Mouse (Mus musculus) embryonic stem cell, embryonic (primary cell): ENCODE data around the gene Prkg2.

Experiments used
- CTCF ChIA-PET, 4 experiments: fragments of 300-600 bp in 2 of 4; fragments of 350-600 bp in 2 of 4; sonication (Branson Sonifier 250); formaldehyde crosslinking; loops; one replicate each; lab custom pipeline; 2022; ENCODE audit warnings: inconsistent platforms in 2 of 4; lab: Charles Lee
- POLR2A ChIA-PET, 4 experiments: fragments of 300-600 bp in 2 of 4; fragments of 350-600 bp in 2 of 4; sonication (Branson Sonifier 250); formaldehyde crosslinking; loops; one replicate each; lab custom pipeline; 2022; ENCODE audit warnings: antibody characterized with exemption in 4 of 4, inconsistent platforms in 1 of 4; lab: Charles Lee

Prkg2 gene

GRCm38 (mm10) chr5:98939116-98939515, 98.0 kb downstream of the Prkg2 start:
- POLR2A ChIA-PET: no interaction called here
- CTCF ChIA-PET: no interaction called here

- POLR2A ChIA-PET: no interaction called here
- CTCF ChIA-PET: no interaction called here
Measured at GRCm38 (mm10) chr5:98937879-98938278, 99.3 kb downstream of the Prkg2 start.

GRCm38 (mm10) chr5:98936650-98937049, 100.5 kb downstream of the Prkg2 start:
- ChIA-PET CTCF (no interaction called here), POLR2A (no interaction called here)

- ChIA-PET CTCF (no interaction called here), POLR2A (no interaction called here)
Measured at GRCm38 (mm10) chr5:98935930-98936329, 101.2 kb downstream of the Prkg2 start.

GRCm38 (mm10) chr5:98922921-98923320, 114.2 kb downstream of the Prkg2 start:
- POLR2A ChIA-PET: no interaction called here
- CTCF ChIA-PET: no interaction called here

- CTCF ChIA-PET: no interaction called here
- POLR2A ChIA-PET: no interaction called here
Measured at GRCm38 (mm10) chr5:98921608-98922007, 115.5 kb downstream of the Prkg2 start.

GRCm38 (mm10) chr5:98918716-98919115, 118.4 kb downstream of the Prkg2 start:
- POLR2A ChIA-PET: interaction anchor here in 1 of 4 experiments (0.5 to 1.2 kb wide), 3 partner anchors 10 to 174 kb away, joined by 3 to 4 read pairs (median 3); no protein-coding TSS in a partner anchor
- CTCF ChIA-PET: no interaction called here

- CTCF ChIA-PET: interaction anchor here (0.5 to 1.9 kb wide), 11 partner anchors 19 to 407 kb away, joined by 3 to 11 read pairs (median 5); no protein-coding TSS in a partner anchor
- POLR2A ChIA-PET: interaction anchor here in 2 of 4 experiments (0.6 kb wide), 2 partner anchors 30 to 39 kb away, joined by 3 to 5 read pairs; no protein-coding TSS in a partner anchor
Measured at GRCm38 (mm10) chr5:98902339-98902738, 134.8 kb downstream of the Prkg2 start.

- ChIA-PET CTCF (interaction anchor here in 3 of 4 experiments (0.6 to 1.9 kb wide), 3 partner anchors 37 to 571 kb away, joined by 3 to 11 read pairs (median 6); no protein-coding TSS in a partner anchor), POLR2A (no interaction called here)
Measured at GRCm38 (mm10) chr5:98900926-98901325, 136.2 kb downstream of the Prkg2 start.

- CTCF ChIA-PET: no interaction called here
- POLR2A ChIA-PET: no interaction called here
Measured at GRCm38 (mm10) chr5:98897946-98898345, 139.2 kb downstream of the Prkg2 start.

GRCm38 (mm10) chr5:98894281-98894680, 142.9 kb downstream of the Prkg2 start:
- ChIA-PET POLR2A (no interaction called here), CTCF (interaction anchor here in 1 of 4 experiments (0.7 kb wide), 1 partner anchor 247 kb away, joined by 4 read pairs; no protein-coding TSS in a partner anchor)

GRCm38 (mm10) chr5:98890544-98891050, 146.6 kb downstream of the Prkg2 start:
- CTCF ChIA-PET: no interaction called here
- POLR2A ChIA-PET: no interaction called here

GRCm38 (mm10) chr5:98882096-98882495, 155.1 kb downstream of the Prkg2 start:
- ChIA-PET CTCF (no interaction called here), POLR2A (no interaction called here)
